Mouse (Mus musculus): Measurements from ENCODE around the gene Ctbp1.

Ctbp1 gene

DNA sequence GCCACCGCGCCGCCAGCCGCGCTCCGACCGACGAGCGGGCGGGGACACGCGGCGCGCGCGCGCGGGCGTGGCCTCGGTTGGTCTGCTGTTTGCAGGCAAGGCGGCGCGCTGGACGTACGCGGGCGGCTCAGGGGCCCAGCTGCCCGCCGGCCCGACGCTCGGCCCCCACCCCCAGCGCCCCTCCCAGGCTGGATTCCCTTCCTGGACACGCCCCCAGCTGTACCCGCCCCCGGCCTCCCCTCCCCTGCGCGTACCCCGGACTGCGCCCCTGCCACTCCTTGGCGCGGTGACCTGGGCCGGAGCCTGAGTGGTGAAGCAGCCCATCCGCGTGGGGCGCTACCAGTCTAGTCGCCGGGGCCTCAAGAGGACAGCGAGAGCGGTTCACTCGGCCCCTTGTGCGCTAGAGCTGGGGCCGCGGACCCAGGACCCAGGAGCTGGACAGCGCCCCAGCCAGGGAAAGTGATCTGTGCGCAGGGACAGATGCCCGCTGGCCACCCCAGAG is at the start of gene Ctbp1:
TSS of gene Ctbp1 (minus strand) at position 42 of the 502 bp plus-strand sequence.
- peak; percentile 95 for DNase-seq (ENCODE audit: low read depth)

DNA sequence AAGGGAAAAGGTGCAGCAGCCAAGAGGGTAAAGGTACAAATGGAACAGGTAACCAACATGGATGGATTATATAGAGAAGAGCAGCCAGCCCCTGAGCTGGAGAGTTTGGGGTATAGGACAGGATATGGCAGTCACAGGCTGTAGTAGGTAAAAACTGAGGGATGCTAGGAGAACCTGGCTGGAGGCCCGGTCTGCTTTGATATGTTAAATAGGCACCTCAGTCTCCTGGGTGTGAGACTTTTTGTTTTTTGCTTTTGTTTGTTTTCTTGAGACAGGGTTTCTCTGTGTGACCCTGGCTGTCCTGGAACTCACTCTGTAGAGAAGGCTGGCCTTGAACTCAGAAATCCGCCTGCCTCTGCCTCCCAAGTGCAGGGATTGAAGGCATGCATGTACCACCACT is 49.7 kb upstream of the Ctbp1 start:
- no peak for DNase-seq (ENCODE audit: low read depth)

DNA sequence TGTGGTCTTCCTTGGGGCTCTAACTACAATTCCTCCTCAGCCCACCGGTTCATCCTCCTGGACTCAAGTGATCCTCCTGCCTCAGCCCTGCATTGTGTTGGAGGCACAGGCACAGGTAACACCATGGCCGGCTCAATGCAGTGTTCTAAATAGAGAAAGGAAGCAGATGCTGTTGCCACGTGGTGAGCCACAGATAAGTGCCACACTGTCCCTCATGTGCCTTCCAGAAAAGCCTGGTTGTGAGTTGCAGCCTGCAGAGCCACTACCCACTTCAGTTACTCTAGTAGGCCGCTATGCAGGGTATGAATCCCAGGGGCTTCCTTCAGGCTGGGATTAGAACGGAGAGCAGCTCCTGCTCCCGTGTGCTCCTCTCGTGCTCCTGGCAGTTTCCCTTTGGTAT is 37.4 kb upstream of the Ctbp1 start:
- no peak for DNase-seq (ENCODE audit: low read depth)

DNA sequence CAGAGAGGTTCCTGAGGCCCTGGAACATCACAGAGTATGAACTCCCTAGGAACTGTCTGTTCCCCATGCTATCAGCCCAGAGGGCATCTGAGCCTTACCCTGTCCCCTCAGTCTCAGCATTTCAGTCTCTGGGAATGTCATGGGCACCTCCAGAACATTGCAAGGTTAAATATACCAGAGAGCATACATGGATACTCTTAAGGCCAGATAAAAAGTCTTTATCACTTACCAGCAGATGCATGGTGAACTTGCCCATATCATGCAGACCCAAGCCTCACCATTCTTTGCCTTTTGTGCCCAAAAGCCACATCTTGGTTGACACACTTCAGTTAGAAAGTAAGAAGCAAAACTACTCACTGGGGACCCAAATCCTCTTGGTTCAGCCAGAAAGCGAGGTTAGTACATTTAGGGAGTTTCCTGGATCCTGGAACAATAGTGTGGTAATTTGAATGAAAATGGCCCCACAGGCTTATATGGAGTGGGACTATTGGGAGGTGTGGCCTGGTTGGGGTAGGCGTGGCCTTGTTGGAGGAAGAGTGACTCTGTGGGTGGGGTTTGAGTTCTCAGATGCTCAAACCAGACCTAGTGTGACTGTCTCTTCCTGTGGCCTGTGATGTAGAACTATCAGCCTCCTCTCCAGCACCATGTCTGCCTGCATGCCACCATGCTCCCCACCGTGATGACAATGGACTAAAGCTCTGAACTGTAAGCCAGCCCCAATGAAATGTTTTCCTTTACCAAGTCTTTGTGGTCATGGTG is 36.1 kb upstream of the Ctbp1 start:
- no peak for DNase-seq (ENCODE audit: low read depth)

DNA sequence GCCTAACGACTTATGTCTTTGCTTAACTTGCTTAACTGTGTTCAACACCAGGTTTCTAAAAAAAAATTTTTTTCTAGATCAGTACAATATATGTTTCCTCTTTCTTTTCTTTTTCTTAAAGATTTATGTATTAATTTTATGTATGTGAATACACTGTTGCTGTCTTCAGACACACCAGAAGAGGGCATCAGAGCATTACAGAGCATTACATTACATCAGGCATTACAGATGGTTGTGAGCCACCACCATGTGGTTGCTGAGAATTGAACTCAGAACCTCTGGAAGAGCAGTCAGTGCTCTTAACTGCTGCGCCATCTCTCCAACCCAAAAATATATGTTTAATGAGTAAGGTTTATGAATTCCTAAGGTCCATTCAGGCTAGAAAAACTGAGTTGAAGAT is 27.0 kb upstream of the Ctbp1 start:
- DNase-seq (ENCODE audit: low read depth), result no peak

DNA sequence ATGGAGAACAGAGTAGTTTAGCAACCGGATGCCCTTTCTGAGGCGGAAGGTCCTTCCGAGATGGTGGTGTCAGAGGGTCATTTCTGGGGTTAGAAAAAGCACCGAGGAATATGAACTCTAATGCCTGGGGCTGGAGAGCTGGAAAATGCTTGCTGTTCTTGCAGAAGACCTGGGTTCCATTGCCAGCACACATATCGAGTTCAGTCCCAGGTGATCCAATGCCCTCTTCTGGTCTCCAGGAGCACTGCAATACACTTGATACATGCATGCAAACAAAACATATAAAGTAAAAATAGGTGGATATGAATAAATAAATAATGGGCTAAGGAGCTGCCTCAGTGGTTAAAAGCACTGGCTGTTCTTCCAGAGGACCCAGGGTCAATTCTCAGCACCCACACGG is 22.4 kb upstream of the Ctbp1 start:
- peak; percentile 36 for DNase-seq (ENCODE audit: low read depth)

DNA sequence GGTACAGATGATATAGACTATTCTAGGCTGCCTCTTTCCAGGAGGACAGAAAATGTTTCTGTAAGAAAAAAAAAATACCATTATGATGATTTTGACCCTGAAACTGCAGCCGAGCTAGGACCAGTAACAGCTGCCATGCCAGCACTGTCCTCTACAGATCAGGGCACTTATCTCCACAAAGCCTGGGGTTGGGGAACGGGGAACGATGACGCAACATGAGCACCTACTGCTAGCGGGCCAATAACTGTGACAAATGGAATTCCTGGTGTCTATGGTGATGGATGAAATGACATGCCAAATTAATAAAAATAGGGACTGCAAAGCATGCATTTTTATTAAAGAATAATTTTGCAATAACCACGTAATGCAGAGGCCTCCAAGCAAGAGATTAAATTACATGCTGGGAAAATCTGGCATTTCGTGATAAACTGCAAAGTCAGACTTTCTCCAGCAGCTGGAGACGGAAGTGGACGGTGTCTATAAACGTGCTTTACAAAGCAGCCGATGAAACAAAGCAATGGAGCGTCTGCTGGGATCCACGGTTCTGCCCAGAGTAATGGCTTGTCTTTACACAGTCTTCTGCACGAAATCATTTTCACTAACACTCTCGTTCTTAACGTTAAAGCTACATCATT is 19.1 kb upstream of the Ctbp1 start:
- DNase-seq (ENCODE audit: low read depth), result no peak

DNA sequence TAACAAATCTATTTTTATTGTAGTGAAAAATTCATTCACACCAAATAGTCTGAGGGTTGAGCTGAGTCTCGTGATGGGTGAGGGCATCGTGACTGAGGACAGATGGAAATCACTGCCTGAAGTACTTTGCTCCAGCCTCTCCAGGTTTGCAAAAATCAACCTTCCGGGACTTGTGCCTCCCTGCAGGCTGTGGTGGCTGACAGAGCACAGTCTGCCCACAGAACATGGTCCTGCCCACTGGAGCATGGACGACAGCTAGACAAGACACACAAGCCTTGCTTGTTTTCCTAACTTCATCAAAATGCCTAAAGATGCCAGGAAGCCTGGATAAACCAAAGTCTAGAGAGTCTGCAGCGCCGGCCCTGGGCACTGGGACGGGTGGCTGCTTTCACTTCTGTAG is 9.2 kb upstream of the Ctbp1 start:
- DNase-seq (ENCODE audit: low read depth), result no peak

DNA sequence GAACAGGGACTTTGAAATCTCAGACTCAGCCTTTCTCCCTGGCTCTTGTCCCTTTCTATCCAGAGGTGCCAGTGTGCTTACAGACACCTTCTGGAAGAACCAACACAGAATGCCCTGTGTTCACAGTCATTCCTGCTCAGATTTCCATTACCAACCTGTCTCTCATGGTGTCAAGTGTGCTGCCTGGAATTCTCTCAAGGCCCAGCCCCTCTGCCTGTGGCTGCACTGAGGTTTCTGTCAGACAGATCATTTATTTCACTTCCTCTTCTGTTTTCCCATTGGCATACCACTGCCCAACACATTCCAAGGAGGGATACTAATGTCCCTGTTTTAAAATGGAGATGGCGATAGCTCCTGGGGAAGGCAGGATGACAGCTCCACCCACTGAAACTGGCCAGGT is 6.6 kb upstream of the Ctbp1 start:
- no peak for DNase-seq (ENCODE audit: low read depth)

DNA sequence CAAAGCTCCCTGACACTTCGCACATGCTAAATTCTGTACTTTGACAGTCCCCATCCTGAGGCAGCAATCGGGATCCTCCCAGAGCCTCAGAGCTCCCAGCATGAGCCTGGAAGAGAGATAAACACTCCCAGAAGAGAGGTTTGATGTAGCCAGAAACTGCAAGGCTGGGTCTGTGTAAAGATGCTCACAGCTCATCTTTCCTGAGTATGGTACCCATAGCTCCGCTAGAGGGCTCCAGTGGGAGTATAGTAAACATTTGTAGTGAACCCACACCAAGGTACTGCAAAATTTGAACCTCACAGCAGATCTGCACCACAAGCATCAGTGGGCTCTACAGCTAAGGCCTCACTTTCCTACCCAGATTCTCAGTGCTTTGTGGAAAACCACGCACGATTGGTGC is 4.2 kb upstream of the Ctbp1 start:
- no peak for DNase-seq (ENCODE audit: low read depth)

DNA sequence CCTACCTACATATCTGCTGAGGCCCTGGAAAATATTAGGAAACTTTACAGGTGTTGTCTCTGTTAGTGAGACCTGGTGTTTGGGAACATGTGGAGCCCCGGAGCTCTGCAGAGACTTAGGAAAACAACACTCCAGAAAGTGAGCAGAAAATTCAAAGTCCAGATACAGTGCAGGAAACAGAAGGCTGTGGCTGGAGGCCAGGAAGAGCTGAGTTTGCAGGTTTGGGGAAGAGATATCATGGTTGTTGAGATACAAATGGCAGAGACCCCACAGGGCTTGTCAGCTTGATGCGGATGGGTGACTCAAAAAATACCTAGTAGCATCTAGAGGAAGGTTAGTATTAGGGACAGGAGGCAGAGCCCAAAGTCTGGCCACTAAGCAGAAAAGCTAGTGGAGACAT is 2.5 kb upstream of the Ctbp1 start:
- DNase-seq (ENCODE audit: low read depth), result no peak

DNA sequence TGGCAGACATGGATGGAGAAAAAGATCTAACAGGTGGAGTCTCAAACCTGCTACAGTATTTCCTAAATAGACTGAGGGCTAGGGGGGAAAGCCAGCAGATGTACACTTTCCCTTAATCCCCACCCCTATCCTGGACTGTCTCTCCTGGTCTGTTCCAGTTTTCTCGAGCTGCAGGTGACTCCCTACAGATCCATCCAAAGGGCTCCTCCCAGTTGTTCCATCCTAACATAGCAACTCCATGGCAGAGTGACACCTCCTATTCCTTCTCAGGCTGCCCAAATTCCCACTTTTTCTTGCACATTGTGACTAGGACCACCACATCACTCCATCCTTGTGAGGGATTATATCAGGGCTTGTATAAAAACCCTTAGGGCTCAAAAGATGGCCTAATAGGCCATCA is 960 bp upstream of the Ctbp1 start:
- DNase-seq (ENCODE audit: low read depth), result peak; percentile 33

DNA sequence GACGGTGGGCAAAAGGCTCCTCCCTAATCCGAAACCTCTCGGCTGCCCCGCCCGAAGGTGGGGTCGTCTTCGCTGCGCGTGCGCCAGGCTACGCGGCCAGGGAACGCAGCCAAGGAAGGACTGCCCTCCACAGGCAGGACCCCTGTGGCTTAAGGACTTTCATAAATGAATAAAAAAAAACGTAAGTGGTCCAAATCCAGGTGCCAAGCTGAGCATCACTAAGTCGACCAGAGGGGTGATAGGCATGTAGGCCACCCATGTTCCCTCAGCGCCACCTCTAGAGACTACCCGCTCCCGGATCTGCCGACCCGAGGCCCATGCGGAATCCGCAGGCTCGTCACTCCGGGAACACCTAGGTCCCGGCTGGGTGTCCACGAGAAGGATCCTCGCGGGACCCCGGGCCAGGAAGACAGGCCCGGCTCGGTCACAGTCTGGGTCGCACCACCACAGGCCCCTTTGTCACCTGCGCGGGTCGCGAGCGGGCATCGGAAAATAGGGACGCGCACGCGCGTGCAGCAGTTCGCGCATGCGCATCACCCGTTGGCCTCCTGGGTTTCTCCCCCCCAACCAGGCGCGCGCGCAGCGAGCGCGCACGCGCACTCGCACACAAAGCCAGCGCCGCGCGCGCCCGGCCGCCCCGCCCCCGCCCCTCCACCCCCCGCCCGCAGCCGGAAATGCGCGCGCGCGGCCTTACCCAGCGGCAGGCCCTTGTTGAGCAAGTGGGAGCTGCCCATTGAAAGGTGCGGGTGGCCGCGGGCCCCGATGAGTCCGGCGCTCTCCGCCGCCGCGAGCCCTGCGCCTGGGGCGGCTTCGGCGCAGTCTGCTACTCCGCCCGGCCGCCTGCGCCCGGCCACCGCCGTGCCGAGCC is 475 bp downstream of the Ctbp1 start:
- peak; percentile 96 for DNase-seq (ENCODE audit: low read depth)

DNA sequence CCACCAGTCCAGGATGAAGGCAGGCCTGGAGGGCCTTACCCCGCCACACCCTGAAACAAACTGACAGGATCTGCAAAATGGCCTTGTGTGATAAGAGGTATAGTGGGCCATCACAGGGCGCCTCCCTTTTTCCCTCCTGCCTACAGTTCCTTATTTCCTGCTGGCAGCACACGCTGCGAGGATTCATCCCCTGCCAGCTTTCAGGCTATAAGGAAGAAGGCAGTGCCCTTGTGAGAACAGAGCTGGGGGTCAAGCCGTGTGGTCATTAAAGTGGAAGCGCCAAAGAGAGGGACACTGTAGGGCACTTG is 1.1 kb downstream of the Ctbp1 start:
- no peak for DNase-seq (ENCODE audit: low read depth)

DNA sequence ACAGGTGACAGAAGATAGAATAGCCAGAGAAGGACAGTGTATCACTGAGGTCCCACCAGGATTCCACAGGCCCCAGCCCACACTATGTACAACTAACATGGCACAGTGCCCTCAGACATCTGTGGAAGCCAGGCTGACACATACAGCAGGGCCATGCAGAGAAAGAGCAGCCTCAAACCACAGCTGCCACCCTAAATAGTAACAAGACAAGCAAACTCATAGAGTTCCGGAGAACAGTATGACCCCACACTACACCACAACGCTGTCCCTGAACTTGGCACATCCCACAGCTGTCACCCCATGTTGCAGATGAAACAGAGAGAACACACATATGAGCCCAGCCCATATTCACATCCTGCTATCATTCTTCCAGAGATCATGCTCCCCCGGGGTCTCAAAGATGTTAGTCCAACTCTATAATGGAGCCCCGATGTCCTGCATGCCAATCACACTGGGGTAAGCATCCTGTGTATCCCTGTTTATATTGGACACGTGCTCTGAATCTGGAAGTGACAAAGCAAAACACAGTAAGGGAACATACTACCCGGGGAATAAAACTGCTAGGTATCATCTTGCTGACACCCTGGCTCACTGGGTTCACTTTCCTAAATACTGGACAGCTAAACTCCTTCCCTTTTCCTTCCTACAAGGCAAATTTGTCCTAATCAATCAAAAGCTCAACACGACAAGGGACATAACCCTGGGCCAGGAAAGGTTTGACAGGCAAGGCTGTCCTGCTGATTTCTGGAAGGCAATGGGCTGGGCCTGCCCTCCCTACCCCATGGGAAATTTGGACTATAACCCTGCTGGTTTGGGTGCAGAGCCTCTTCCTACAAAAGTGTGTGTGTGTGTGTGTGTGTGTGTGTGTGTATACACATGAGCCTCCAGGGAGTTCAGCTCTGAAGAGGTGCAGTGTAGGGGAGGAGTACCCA is 1.7 kb downstream of the Ctbp1 start:
- DNase-seq (ENCODE audit: low read depth), result no peak

DNA sequence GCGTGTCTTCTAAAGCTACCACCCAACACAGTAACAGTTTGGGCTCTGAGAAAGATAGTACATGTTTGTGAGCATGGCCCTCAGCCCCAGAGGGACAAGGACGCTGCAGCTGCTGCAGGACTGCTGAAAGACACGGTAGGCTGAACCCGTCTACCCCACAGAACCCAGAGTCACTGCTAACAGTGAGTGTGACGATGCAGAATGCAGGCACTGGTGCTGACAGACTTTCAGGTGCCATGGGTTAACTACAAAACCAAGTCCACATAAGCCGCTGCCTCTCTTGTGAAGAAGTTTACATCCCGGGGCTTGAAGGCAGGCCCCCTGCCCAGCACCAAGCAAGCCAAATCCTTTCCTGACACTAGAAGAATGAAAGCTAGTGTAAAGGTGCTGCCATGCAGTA is 2.6 kb downstream of the Ctbp1 start:
- DNase-seq (ENCODE audit: low read depth), result no peak

DNA sequence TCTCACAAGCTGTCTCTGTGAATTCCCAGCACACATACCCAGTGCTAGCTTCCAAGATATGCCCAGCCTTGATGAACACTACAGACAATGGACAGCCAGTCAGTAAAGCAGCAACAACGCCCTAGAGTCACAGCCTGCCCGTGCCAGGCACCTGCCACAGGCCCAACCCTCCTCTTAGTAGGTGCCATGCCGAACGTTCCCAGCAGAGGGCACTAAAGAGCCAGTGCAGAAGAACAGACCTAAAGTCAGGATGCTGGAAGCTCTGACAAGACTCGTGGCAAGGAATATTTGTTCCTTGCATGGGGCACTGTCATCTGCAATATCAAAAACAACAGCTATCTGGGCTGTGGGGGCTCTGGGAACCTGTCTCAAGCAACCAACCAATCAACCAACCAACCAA is 4.2 kb downstream of the Ctbp1 start:
- DNase-seq (ENCODE audit: low read depth), result peak; percentile 93

DNA sequence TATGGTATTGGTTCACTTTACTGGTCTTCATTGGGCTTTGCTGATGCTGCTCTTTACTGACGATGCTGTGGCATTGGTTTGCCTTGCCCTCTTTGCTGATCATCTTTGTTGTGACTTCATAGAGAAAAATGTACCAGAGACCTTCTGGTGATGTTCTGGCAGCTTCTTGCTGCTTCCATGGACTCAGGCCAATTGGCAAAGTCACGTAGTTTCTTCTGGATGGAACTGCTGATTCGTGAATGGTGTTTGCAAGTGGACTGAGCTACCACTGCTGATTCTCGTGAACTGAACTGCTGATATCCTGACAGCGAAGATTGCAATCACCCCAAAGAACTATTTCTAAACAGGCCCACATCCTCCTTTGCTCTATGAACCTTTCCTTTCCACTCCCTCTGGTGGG is 20.4 kb downstream of the Ctbp1 start:
- DNase-seq (ENCODE audit: low read depth), result no peak

DNA sequence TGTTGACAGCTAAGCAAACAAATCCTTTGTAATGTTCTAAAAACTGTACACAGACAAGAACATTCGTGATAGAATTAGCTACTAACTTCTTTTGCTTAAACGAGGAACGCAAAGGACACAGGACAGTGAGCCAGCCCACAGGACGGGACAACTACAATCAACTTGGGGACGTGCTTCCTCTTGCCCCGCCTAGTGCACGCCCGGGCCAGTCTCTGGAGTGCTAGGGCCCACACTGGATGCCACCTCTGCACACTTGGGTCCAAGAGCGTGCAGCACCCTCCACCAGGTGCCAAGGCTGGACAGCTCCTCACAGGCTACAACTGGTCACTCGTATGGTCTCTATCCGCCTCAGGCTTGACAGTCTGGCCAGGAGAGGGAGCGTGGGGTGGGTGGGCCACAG is 26.6 kb downstream of the Ctbp1 start:
- no peak for DNase-seq (ENCODE audit: low read depth)

DNA sequence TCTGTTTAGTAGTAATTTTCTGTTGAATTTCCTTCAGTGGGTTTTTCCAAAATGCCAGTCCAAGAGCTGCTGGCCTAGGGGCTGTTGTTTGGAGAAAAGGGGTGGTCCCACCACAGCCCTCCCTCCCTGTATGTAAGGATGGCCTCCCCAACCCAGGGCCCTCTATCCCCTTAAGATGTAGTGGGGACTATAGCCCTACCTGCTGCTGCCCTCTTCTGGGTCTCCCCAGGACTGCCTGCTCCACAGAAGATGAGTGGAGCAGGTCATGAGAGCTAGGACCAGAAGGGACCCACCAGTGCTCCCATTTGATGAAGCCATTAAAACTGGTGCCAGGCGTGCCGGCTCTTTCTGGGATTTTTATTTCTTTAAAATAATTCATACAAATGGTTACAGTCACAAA is 27.4 kb downstream of the Ctbp1 start:
- DNase-seq (ENCODE audit: low read depth), result no peak

DNA sequence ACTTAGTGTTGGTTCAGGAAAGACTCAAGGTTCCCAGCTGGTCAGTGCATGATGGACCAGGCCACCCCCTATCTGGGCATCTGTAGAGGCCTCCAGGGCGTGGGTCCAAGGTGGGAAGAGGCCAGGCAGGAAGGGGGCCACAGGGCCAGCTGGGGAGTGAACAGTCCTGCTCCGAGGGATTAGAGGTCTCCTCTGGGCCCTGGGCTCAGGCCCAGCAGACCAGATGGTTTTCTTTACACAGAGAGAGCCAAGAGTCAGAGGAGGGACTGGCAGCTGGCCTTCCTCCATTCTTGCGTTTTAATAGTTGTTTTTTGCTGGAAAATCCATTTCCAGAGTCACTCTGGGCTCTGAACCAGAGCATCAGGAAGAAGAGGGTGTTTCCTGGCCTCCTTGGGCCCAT is 29.1 kb downstream of the Ctbp1 start:
- DNase-seq (ENCODE audit: low read depth), result no peak

DNA sequence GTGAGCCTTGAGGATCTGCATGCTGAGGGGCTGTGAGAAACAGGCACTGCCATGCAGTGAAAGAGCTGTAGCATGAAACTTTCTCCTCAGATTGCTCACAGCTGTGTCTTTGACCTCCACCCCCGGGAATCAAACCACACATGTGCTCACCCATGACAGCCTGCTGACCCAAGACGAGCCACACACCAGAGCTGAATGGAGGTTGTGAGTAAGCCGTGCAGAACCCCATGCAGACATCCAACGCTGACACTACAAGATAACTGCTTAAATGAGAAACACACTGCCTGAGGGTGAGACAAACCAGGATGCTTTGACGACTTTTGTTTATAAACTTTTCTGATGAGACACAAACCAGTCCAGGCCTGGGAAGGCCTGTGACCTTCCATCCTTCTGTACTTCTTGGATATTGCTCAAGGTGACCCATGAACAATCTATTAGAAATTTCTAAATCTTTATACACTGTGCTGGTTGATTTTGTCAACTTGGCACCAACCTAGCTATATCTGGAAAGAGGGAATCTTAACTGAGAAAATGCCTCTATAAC is 30.3 kb downstream of the Ctbp1 start:
- DNase-seq (ENCODE audit: low read depth), result no peak

Measured in naive thymus-derived CD4-positive, alpha-beta T cell, adult 2 months (primary cell).